In genomic region chr8:71665331-71666130, GRCm38 (mm10) we compare ENCODE assay signal across 8 mouse cellular contexts. TPM values are rescaled to one million over a fixed set of nuclear protein-coding genes. Genes with fewer than 3 reads are reported as not detected.
A peak's percentile ranks its signal among the peaks of the same experiment; 100 is the strongest.
DNase-seq lines count a peak whose midpoint lies in the region; ATAC-seq lines count a peak whose summit lies in the region.

No protein-coding gene starts in this region.

- H3K27ac ChIP-seq in intestine, embryonic 14.5 days (ENCODE audit: low read depth) = no peak overlapping the region
- H3K27ac ChIP-seq in liver, embryonic 16.5 days (ENCODE audit: low read length) = no peak overlapping the region
- no peak overlapping the region for H3K27ac ChIP-seq in neural tube, embryonic 12.5 days

- H3K4me3 ChIP-seq in intestine, embryonic 14.5 days (ENCODE audit: low read depth, low read length) = no peak overlapping the region
- H3K4me3 ChIP-seq in liver, embryonic 16.5 days (ENCODE audit: low read depth, low read length) = peak overlapping the region; percentile 31
- H3K4me3 ChIP-seq in neural tube, embryonic 12.5 days = peak overlapping the region; percentile 5; the same call in 1 of the 2 replicates

- no peak overlapping the region for H3K9ac ChIP-seq in intestine, embryonic 14.5 days (ENCODE audit: low read length)
- no peak overlapping the region; the same call in 1 of the 2 replicates for H3K9ac ChIP-seq in liver, embryonic 16.5 days (ENCODE audit: low read depth, low read length)
- H3K9ac ChIP-seq in neural tube, embryonic 12.5 days = no peak overlapping the region

- H3K36me3 ChIP-seq in intestine, embryonic 14.5 days (ENCODE audit: control insufficient read depth, insufficient read depth, low read length) = no peaks in the 10 kb centered on the region
- no peaks in the 10 kb centered on the region for H3K36me3 ChIP-seq in liver, embryonic 16.5 days (ENCODE audit: control insufficient read depth, insufficient read depth)
- H3K36me3 ChIP-seq in neural tube, embryonic 12.5 days = peaks cover 6% of the 10 kb centered on the region; the same call in 1 of the 2 replicates

- H3K9me3 ChIP-seq in intestine, embryonic 14.5 days (ENCODE audit: control insufficient read depth, low read length) = no peaks in the 10 kb centered on the region
- H3K9me3 ChIP-seq in liver, embryonic 16.5 days (replicated peaks; ENCODE audit: control insufficient read depth, low read length) = no peaks in the 10 kb centered on the region
- H3K9me3 ChIP-seq in neural tube, embryonic 12.5 days = no peaks in the 10 kb centered on the region

- DNase-seq in 416B (ENCODE audit: low read depth) = peak; percentile 100
- DNase-seq in CD4-positive, CD25-positive, alpha-beta regulatory T cell, adult 2 months (ENCODE audit: low read depth, low spot score) = peak; percentile 70
- DNase-seq in embryo, embryonic 11 days = peak; percentile 83
- peak; percentile 88 for DNase-seq in intestine, embryonic 14.5 days (ENCODE audit: low spot score)
- peak; percentile 87 for DNase-seq in yolk sac, embryonic 10.5 days (ENCODE audit: low spot score)
- DNase-seq in layer of hippocampus, adult 9-10 months (ENCODE audit: low spot score) = no peak

- peaks cover 12% of the 10 kb centered on the region; the same call in 1 of the 2 replicates for H3K4me1 ChIP-seq in intestine, embryonic 14.5 days (replicated peaks; ENCODE audit: control insufficient read depth, insufficient read depth, low read length)
- H3K4me1 ChIP-seq in liver, embryonic 16.5 days (ENCODE audit: control insufficient read depth, low read depth, low read length) = peaks cover 15% of the 10 kb centered on the region
- peaks cover 40% of the 10 kb centered on the region for H3K4me1 ChIP-seq in neural tube, embryonic 12.5 days

- peak overlapping the region; percentile 42 for H3K4me2 ChIP-seq in intestine, embryonic 14.5 days (ENCODE audit: low read length)
- H3K4me2 ChIP-seq in liver, embryonic 16.5 days (ENCODE audit: low read depth, low read length) = peak overlapping the region; percentile 52
- H3K4me2 ChIP-seq in neural tube, embryonic 12.5 days (replicated peaks) = peak overlapping the region; percentile 48

- ATAC-seq in intestine, embryonic 14.5 days (replicated peaks; ENCODE audit: low FRiP score, low TSS enrichment, low read depth) = peak; percentile 76
- ATAC-seq in liver, embryonic 16.5 days (ENCODE audit: low read depth) = peak; percentile 72
- ATAC-seq in neural tube, embryonic 12.5 days (ENCODE audit: low FRiP score, low read depth) = peak; percentile 22; the same call in 1 of the 2 replicates

- WGBS in intestine, embryonic 14.5 days = 5% methylated on average over 22 of the region's 22 CpGs
- 2% methylated on average over 22 of the region's 22 CpGs for WGBS in liver, embryonic 16.5 days (ENCODE audit: insufficient replicate concordance)
- WGBS in neural tube, embryonic 12.5 days = 3% methylated on average over 22 of the region's 22 CpGs

- H3K27me3 ChIP-seq in intestine, embryonic 14.5 days (replicated peaks; ENCODE audit: control insufficient read depth, insufficient read depth, low read length) = peaks cover 29% of the 10 kb centered on the region
- peaks cover 32% of the 10 kb centered on the region for H3K27me3 ChIP-seq in liver, embryonic 16.5 days (ENCODE audit: control insufficient read depth, insufficient read depth, low read depth, low read length)
- H3K27me3 ChIP-seq in neural tube, embryonic 12.5 days (replicated peaks) = peaks cover 39% of the 10 kb centered on the region

RNA-seq across cellular contexts. Expression of gene Unc13a, which starts 6.0 kb away (rescaled TPM):
- polyA plus RNA-seq in intestine, embryonic 14.5 days (2014; fragmentation: Nextera tagmentation; extraction: Ambion mirVana) = 1.6 and 2.4 TPM in 2 replicates
- 0.15 and 0.20 TPM in 2 replicates for polyA plus RNA-seq in liver, embryonic 16.5 days (2015; fragmentation: Nextera tagmentation; extraction: Ambion mirVana)
- 16.3 and 16.7 TPM in 2 replicates for polyA plus RNA-seq in neural tube, embryonic 12.5 days (2016; fragmentation: Nextera tagmentation; extraction: Ambion mirVana)

RNA-seq across cellular contexts. Expression of gene Jak3, which starts 10.6 kb away (rescaled TPM):
- 4.1 and 4.5 TPM in 2 replicates for polyA plus RNA-seq in intestine, embryonic 14.5 days (2014; fragmentation: Nextera tagmentation; extraction: Ambion mirVana)
- polyA plus RNA-seq in liver, embryonic 16.5 days (2015; fragmentation: Nextera tagmentation; extraction: Ambion mirVana) = 5.7 and 6.3 TPM in 2 replicates
- polyA plus RNA-seq in neural tube, embryonic 12.5 days (2016; fragmentation: Nextera tagmentation; extraction: Ambion mirVana) = 3.8 and 4.2 TPM in 2 replicates

RNA-seq across cellular contexts. Expression of gene Insl3, which starts 23.5 kb away (rescaled TPM):
- 0.98 and 1.4 TPM in 2 replicates for polyA plus RNA-seq in intestine, embryonic 14.5 days (2014; fragmentation: Nextera tagmentation; extraction: Ambion mirVana)
- polyA plus RNA-seq in liver, embryonic 16.5 days (2015; fragmentation: Nextera tagmentation; extraction: Ambion mirVana) = 1.6 and 2.2 TPM in 2 replicates
- 1.2 TPM in 1 of 2 replicates, not detected in the other for polyA plus RNA-seq in neural tube, embryonic 12.5 days (2016; fragmentation: Nextera tagmentation; extraction: Ambion mirVana)

RNA-seq across cellular contexts. Expression of gene B3gnt3, which starts 36.1 kb away (rescaled TPM):
- 6.9 and 8.4 TPM in 2 replicates for polyA plus RNA-seq in intestine, embryonic 14.5 days (2014; fragmentation: Nextera tagmentation; extraction: Ambion mirVana)
- polyA plus RNA-seq in liver, embryonic 16.5 days (2015; fragmentation: Nextera tagmentation; extraction: Ambion mirVana) = 4.9 and 5.5 TPM in 2 replicates
- 0.54 and 0.67 TPM in 2 replicates for polyA plus RNA-seq in neural tube, embryonic 12.5 days (2016; fragmentation: Nextera tagmentation; extraction: Ambion mirVana)

RNA-seq across cellular contexts. Expression of gene Colgalt1, which starts 54.7 kb away (rescaled TPM):
- polyA plus RNA-seq in intestine, embryonic 14.5 days (2014; fragmentation: Nextera tagmentation; extraction: Ambion mirVana) = 84.4 and 85.3 TPM in 2 replicates
- 18.5 and 22.5 TPM in 2 replicates for polyA plus RNA-seq in liver, embryonic 16.5 days (2015; fragmentation: Nextera tagmentation; extraction: Ambion mirVana)
- 60.9 and 67.2 TPM in 2 replicates for polyA plus RNA-seq in neural tube, embryonic 12.5 days (2016; fragmentation: Nextera tagmentation; extraction: Ambion mirVana)

Comparison
In these comparisons a context has a peak if more than half of its experiments do, and no peak if none do; other contexts are left out.
1. ATAC-seq: peak in every context shown above with its lines; median percentile 76 in intestine, embryonic 14.5 days; 72 in liver, embryonic 16.5 days; 22 in neural tube, embryonic 12.5 days.